Mouse (Mus musculus): ENCODE measurements around the gene Zfyve1. TPM values are rescaled to one million over a fixed set of nuclear protein-coding genes. Genes with fewer than 3 reads are reported as not detected.

The Zfyve1 gene
- polyA plus RNA-seq, 1 experiment: 50.2 TPM

GRCm38 (mm10) chr12:83597881-83598280 is 859 bp upstream of the Zfyve1 start:
- H3K4me3 ChIP-seq (ENCODE audit: control insufficient read depth, insufficient read depth, low read length): no peak overlapping the region
- no peak for DNase-seq
- H3K27me3 ChIP-seq (ENCODE audit: control insufficient read depth, insufficient read depth, low read length): no peaks in the 10 kb centered on the region
- no peak for TF ChIP-seq CTCF (IDR thresholded peaks at IDR 0.05; ENCODE audit: borderline replicate concordance, control insufficient read depth, extremely low read depth, insufficient read depth, low read length, poor library complexity)
- TF ChIP-seq POLR2A (IDR thresholded peaks at IDR 0.05; ENCODE audit: control insufficient read depth, extremely low read depth, insufficient read depth, low read length, poor library complexity): no peak
- peaks cover 15% of the 10 kb centered on the region; the same call in 1 of the 2 replicates for H3K36me3 ChIP-seq (ENCODE audit: control insufficient read depth, insufficient read depth, low read length)
- H3K4me1 ChIP-seq (replicated peaks; ENCODE audit: control insufficient read depth, insufficient read depth, low read length): peaks cover 7% of the 10 kb centered on the region
- WGBS: 94% methylated on average over 2 of the region's 2 CpGs
- no peak overlapping the region for H3K27ac ChIP-seq (ENCODE audit: control insufficient read depth, insufficient read depth, low read length)

- WGBS: 11% methylated on average over 20 of the region's 20 CpGs
- H3K4me3 ChIP-seq (ENCODE audit: control insufficient read depth, insufficient read depth, low read length): peak overlapping the region; percentile 66
- no peak for TF ChIP-seq CTCF (IDR thresholded peaks at IDR 0.05; ENCODE audit: borderline replicate concordance, control insufficient read depth, extremely low read depth, insufficient read depth, low read length, poor library complexity)
- TF ChIP-seq POLR2A (IDR thresholded peaks at IDR 0.05; ENCODE audit: control insufficient read depth, extremely low read depth, insufficient read depth, low read length, poor library complexity): no peak
These were observed 649 bp downstream of the Zfyve1 start for GRCm38 (mm10) chr12:83596191-83596954.

GRCm38 (mm10) chr12:83594454-83595040 is 2.5 kb downstream of the Zfyve1 start:
- Histone ChIP-seq H3K27me3 (ENCODE audit: control insufficient read depth, insufficient read depth, low read length) (no peaks in the 10 kb centered on the region), H3K4me1 (replicated peaks; ENCODE audit: control insufficient read depth, insufficient read depth, low read length) (peaks cover 7% of the 10 kb centered on the region), H3K4me3 (ENCODE audit: control insufficient read depth, insufficient read depth, low read length) (no peak overlapping the region), H3K36me3 (ENCODE audit: control insufficient read depth, insufficient read depth, low read length) (peaks cover 24% of the 10 kb centered on the region), H3K27ac (ENCODE audit: control insufficient read depth, insufficient read depth, low read length) (no peak overlapping the region)
- TF ChIP-seq POLR2A (IDR thresholded peaks at IDR 0.05; ENCODE audit: control insufficient read depth, extremely low read depth, insufficient read depth, low read length, poor library complexity): no peak
- TF ChIP-seq CTCF (IDR thresholded peaks at IDR 0.05; ENCODE audit: borderline replicate concordance, control insufficient read depth, extremely low read depth, insufficient read depth, low read length, poor library complexity): no peak
- WGBS: 96% methylated on average over 9 of the region's 9 CpGs
- no peak for DNase-seq

More at GRCm38 (mm10) chr12:83596191-83596954, 649 bp downstream of the Zfyve1 start:
- Histone ChIP-seq H3K27ac (ENCODE audit: control insufficient read depth, insufficient read depth, low read length) (no peak overlapping the region), H3K36me3 (ENCODE audit: control insufficient read depth, insufficient read depth, low read length) (peaks cover 15% of the 10 kb centered on the region), H3K4me1 (replicated peaks; ENCODE audit: control insufficient read depth, insufficient read depth, low read length) (peaks cover 7% of the 10 kb centered on the region), H3K27me3 (ENCODE audit: control insufficient read depth, insufficient read depth, low read length) (no peaks in the 10 kb centered on the region)
- no peak for DNase-seq

GRCm38 (mm10) chr12:83591754-83592501 is 5.1 kb downstream of the Zfyve1 start:
- H3K36me3 ChIP-seq (ENCODE audit: control insufficient read depth, insufficient read depth, low read length): peaks cover 39% of the 10 kb centered on the region
- no peak for TF ChIP-seq POLR2A (IDR thresholded peaks at IDR 0.05; ENCODE audit: control insufficient read depth, extremely low read depth, insufficient read depth, low read length, poor library complexity)
- TF ChIP-seq CTCF (IDR thresholded peaks at IDR 0.05; ENCODE audit: borderline replicate concordance, control insufficient read depth, extremely low read depth, insufficient read depth, low read length, poor library complexity): no peak
- no peak overlapping the region for H3K27ac ChIP-seq (ENCODE audit: control insufficient read depth, insufficient read depth, low read length)
- WGBS: 95% methylated on average over 8 of the region's 8 CpGs
- no peak overlapping the region for H3K4me3 ChIP-seq (ENCODE audit: control insufficient read depth, insufficient read depth, low read length)
- H3K27me3 ChIP-seq (ENCODE audit: control insufficient read depth, insufficient read depth, low read length): no peaks in the 10 kb centered on the region
- peaks cover 7% of the 10 kb centered on the region for H3K4me1 ChIP-seq (replicated peaks; ENCODE audit: control insufficient read depth, insufficient read depth, low read length)
- no peak for DNase-seq

- Histone ChIP-seq H3K4me1 (replicated peaks; ENCODE audit: control insufficient read depth, insufficient read depth, low read length) (no peaks in the 10 kb centered on the region), H3K27ac (ENCODE audit: control insufficient read depth, insufficient read depth, low read length) (no peak overlapping the region), H3K4me3 (ENCODE audit: control insufficient read depth, insufficient read depth, low read length) (no peak overlapping the region), H3K36me3 (ENCODE audit: control insufficient read depth, insufficient read depth, low read length) (peaks cover 29% of the 10 kb centered on the region), H3K27me3 (ENCODE audit: control insufficient read depth, insufficient read depth, low read length) (no peaks in the 10 kb centered on the region)
- DNase-seq: no peak
- 96% methylated on average over 5 of the region's 5 CpGs for WGBS
- no peak for TF ChIP-seq CTCF (IDR thresholded peaks at IDR 0.05; ENCODE audit: borderline replicate concordance, control insufficient read depth, extremely low read depth, insufficient read depth, low read length, poor library complexity)
- TF ChIP-seq POLR2A (IDR thresholded peaks at IDR 0.05; ENCODE audit: control insufficient read depth, extremely low read depth, insufficient read depth, low read length, poor library complexity): no peak
These were observed 10.4 kb downstream of the Zfyve1 start for GRCm38 (mm10) chr12:83586628-83587027.

GRCm38 (mm10) chr12:83582747-83583146 is 14.3 kb downstream of the Zfyve1 start:
- DNase-seq: no peak
- WGBS: 97% methylated on average over 4 of the region's 4 CpGs
- no peaks in the 10 kb centered on the region for H3K4me1 ChIP-seq (replicated peaks; ENCODE audit: control insufficient read depth, insufficient read depth, low read length)
- no peak for TF ChIP-seq CTCF (IDR thresholded peaks at IDR 0.05; ENCODE audit: borderline replicate concordance, control insufficient read depth, extremely low read depth, insufficient read depth, low read length, poor library complexity)
- TF ChIP-seq POLR2A (IDR thresholded peaks at IDR 0.05; ENCODE audit: control insufficient read depth, extremely low read depth, insufficient read depth, low read length, poor library complexity): no peak
- H3K36me3 ChIP-seq (ENCODE audit: control insufficient read depth, insufficient read depth, low read length): peaks cover 8% of the 10 kb centered on the region
- no peak overlapping the region for H3K27ac ChIP-seq (ENCODE audit: control insufficient read depth, insufficient read depth, low read length)
- H3K4me3 ChIP-seq (ENCODE audit: control insufficient read depth, insufficient read depth, low read length): no peak overlapping the region
- no peaks in the 10 kb centered on the region for H3K27me3 ChIP-seq (ENCODE audit: control insufficient read depth, insufficient read depth, low read length)

Measured in thymus, adult 2 months (tissue).